Mouse (Mus musculus): ENCODE data around the gene Plg.

Gene Plg

GRCm38 (mm10) chr17:12377981-12378705 is at the start of gene Plg:
Plg (plus strand) TSS chr17:12378608.
- no peak for DNase-seq

GRCm38 (mm10) chr17:12335115-12335514 is 43.3 kb upstream of the Plg start:
- no peak for DNase-seq

GRCm38 (mm10) chr17:12336073-12336868 is 42.1 kb upstream of the Plg start:
- DNase-seq: no peak

- no peak for DNase-seq
Observed at GRCm38 (mm10) chr17:12337156-12337555, 41.3 kb upstream of the Plg start.

- DNase-seq: no peak
Observed at GRCm38 (mm10) chr17:12343702-12344376, 34.6 kb upstream of the Plg start.

- no peak for DNase-seq
Observed at GRCm38 (mm10) chr17:12347462-12347861, 30.9 kb upstream of the Plg start.

GRCm38 (mm10) chr17:12351564-12351963 is 26.8 kb upstream of the Plg start:
- DNase-seq: no peak

GRCm38 (mm10) chr17:12352781-12353180 is 25.6 kb upstream of the Plg start:
- no peak for DNase-seq

GRCm38 (mm10) chr17:12359876-12360275 is 18.5 kb upstream of the Plg start:
- no peak for DNase-seq

GRCm38 (mm10) chr17:12363601-12364425 is 14.6 kb upstream of the Plg start:
- DNase-seq: no peak

GRCm38 (mm10) chr17:12364426-12364735 is 14.0 kb upstream of the Plg start:
- DNase-seq: peak; percentile 23

GRCm38 (mm10) chr17:12367373-12367930 is 11.0 kb upstream of the Plg start:
- DNase-seq: peak; percentile 55

- no peak for DNase-seq
Observed at GRCm38 (mm10) chr17:12369393-12369792, 9.0 kb upstream of the Plg start.

GRCm38 (mm10) chr17:12370289-12370688 is 8.1 kb upstream of the Plg start:
- DNase-seq: no peak

- no peak for DNase-seq
Observed at GRCm38 (mm10) chr17:12371310-12371925, 7.0 kb upstream of the Plg start.

GRCm38 (mm10) chr17:12372021-12372420 is 6.4 kb upstream of the Plg start:
- no peak for DNase-seq

GRCm38 (mm10) chr17:12373601-12374144 is 4.7 kb upstream of the Plg start:
- DNase-seq: no peak

GRCm38 (mm10) chr17:12380287-12380686 is 1.9 kb downstream of the Plg start:
- DNase-seq: no peak

GRCm38 (mm10) chr17:12381579-12381978 is 3.2 kb downstream of the Plg start:
- no peak for DNase-seq

GRCm38 (mm10) chr17:12382531-12382930 is 4.1 kb downstream of the Plg start:
- no peak for DNase-seq

GRCm38 (mm10) chr17:12385049-12385794 is 6.8 kb downstream of the Plg start:
- no peak for DNase-seq

Measured in right cerebral cortex, postnatal 25 days (tissue).